Mouse (Mus musculus) lung, embryonic 16.5 days (tissue): ENCODE measurements around the gene Fntb. TPM values are rescaled to one million over a fixed set of nuclear protein-coding genes. Genes with fewer than 3 reads are reported as not detected.
A peak's percentile ranks its signal among the peaks of the same experiment; 100 is the strongest.

ENCODE experiments used
- ATAC-seq: fragments of 200-750 bp; cut with Nextera tagmentation; 2 replicates; pipeline ENCODE4 v1.8.0; 2017; ENCODE audit warnings: low read depth, mild to moderate bottlenecking, moderate library complexity
- H3K27ac ChIP-seq: fragments of 300-500 bp; sonication (generic); 2 replicates; pipeline ENCODE4 v1.5.1; 2014; ENCODE audit warnings: mild to moderate bottlenecking, control low read depth, low read length
- H3K27me3 ChIP-seq: fragments of 300-500 bp; sonication (generic); 2 replicates; pipeline ENCODE4 v1.6.1; 2014; ENCODE audit warnings: low read depth, low read length, mixed read lengths; ENCODE audit not compliant: control insufficient read depth, insufficient read depth
- H3K36me3 ChIP-seq: fragments of 300-500 bp; sonication (generic); 2 replicates; pipeline ENCODE4 v1.6.1; 2014; ENCODE audit warnings: low read length; ENCODE audit not compliant: control insufficient read depth, insufficient read depth
- H3K4me1 ChIP-seq: fragments of 300-500 bp; sonication (generic); replicated peaks from 2 replicates; pipeline ENCODE4 v1.6.1; 2014; ENCODE audit warnings: low read length, mixed read lengths; ENCODE audit not compliant: control insufficient read depth, insufficient read depth
- H3K4me2 ChIP-seq: fragments of 300-500 bp; sonication (generic); 2 replicates; pipeline ENCODE4 v1.6.1; 2014; ENCODE audit warnings: low read depth, low read length, control low read depth
- H3K4me3 ChIP-seq: fragments of 300-500 bp; sonication (generic); 2 replicates; pipeline ENCODE4 v1.5.1; 2014; ENCODE audit warnings: mild to moderate bottlenecking, low read length, control low read depth
- H3K9ac ChIP-seq: fragments of 300-500 bp; sonication (generic); 2 replicates; pipeline ENCODE4 v1.6.1; 2014; ENCODE audit warnings: low read length, control low read depth
- H3K9me3 ChIP-seq: fragments of 300-500 bp; sonication (generic); 2 replicates; pipeline ENCODE4 v1.6.1; 2016; ENCODE audit warnings: low read length; ENCODE audit not compliant: control insufficient read depth
- WGBS: fragments of 180-500 bp; shearing (Covaris S2); extraction: QIAGEN DNeasy Blood & Tissue Kit; methylation state at CpG from one replicate; pipeline ENCODE4 v1.1.7; 2014; 5-methylcytosine and 5-hydroxymethylcytosine counted together
- polyA plus RNA-seq: library from polyadenylated mRNA; unstranded; fragments of >200 nt; fragmentation: Nextera tagmentation; extraction: Ambion mirVana; gene quantifications from 2 replicates; pipeline ENCODE4 v1.2.1, GENCODE M21; 2015

Gene Fntb
- polyA plus RNA-seq, 1 experiment from 2014 or later: 39.0 TPM

DNA sequence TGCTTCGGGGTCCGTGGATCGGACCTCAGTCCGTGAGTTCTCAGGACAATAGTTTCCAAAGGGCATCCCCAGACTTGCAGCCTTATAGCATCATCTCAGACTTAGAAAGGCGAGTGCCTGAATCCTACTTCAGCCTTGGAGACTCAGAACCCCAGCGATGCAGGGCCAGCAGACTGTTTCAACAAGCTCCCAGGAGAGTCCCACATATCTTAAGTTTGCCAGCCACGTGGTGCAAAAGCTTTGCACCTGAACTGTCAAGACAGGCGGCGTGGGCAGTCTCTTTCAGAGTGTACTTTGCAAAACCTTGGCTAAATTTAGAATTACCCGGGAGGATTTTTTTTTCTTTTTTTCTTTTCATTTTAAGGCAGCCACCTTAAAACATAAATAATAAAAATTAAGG lies 42.4 kb downstream of the Fntb start:
- Histone ChIP-seq H3K27me3 (no peaks in the 10 kb centered on the region), H3K4me3 (no peak overlapping the region), H3K27ac (no peak overlapping the region), H3K4me2 (no peak overlapping the region), H3K4me1 (no peaks in the 10 kb centered on the region), H3K9ac (no peak overlapping the region), H3K9me3 (no peaks in the 10 kb centered on the region), H3K36me3 (no peaks in the 10 kb centered on the region)
- no peak for ATAC-seq
- WGBS: 71% methylated on average over 10 of the region's 10 CpGs

DNA sequence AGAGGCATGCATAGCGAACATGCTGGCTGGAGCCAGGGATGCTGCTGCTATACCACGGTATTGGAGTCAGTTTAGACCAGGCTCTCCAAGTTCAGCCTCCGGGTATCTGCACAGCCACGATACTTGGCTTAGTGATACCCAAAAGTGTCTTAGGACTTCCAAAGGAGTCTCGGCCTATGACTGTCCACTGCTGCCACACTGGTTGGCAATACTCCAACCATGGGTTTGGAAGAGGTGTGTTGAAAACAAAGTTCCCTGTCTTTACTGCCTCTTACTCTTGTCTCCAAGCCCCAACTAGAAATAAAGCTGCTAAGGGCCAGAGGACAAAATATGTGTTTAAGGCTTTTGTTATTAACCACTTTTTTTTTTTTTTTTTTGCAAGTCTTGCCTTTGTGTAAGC lies 45.1 kb downstream of the Fntb start:
- H3K27me3 ChIP-seq: no peaks in the 10 kb centered on the region
- no peak for ATAC-seq
- no peaks in the 10 kb centered on the region; the same call in 1 of the 2 replicates for H3K4me1 ChIP-seq
- no peaks in the 10 kb centered on the region for H3K36me3 ChIP-seq
- no peaks in the 10 kb centered on the region for H3K9me3 ChIP-seq
- no peak overlapping the region for H3K27ac ChIP-seq
- no peak overlapping the region for H3K9ac ChIP-seq
- no peak overlapping the region for H3K4me3 ChIP-seq
- WGBS: 72% methylated on average over 5 of the region's 5 CpGs
- H3K4me2 ChIP-seq: no peak overlapping the region

DNA sequence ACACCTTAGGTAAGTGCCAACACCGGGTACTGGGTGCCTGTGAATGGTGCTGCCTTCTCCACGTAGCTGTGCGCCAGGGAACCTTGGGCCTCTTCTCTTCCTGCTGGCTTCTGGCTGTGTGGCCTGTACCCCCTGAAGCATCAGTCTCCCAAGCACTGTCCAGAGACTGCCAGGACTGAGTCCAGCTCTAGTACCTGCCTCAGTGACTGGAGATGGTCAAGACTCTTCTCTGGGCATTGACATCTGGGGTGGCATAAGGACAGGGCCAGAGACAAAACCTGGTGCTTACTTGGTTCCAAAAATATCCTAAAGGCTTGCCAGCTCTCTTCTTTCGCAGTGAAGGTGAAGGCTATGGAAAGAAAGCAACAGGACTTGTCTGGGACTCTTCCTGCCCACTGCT lies 45.6 kb downstream of the Fntb start:
- Histone ChIP-seq H3K4me3 (no peak overlapping the region), H3K36me3 (no peaks in the 10 kb centered on the region), H3K9me3 (no peaks in the 10 kb centered on the region), H3K4me2 (no peak overlapping the region), H3K4me1 (no peaks in the 10 kb centered on the region; the same call in 1 of the 2 replicates), H3K27me3 (no peaks in the 10 kb centered on the region), H3K27ac (no peak overlapping the region), H3K9ac (no peak overlapping the region)
- 91% methylated on average over 4 of the region's 4 CpGs for WGBS
- no peak for ATAC-seq

DNA sequence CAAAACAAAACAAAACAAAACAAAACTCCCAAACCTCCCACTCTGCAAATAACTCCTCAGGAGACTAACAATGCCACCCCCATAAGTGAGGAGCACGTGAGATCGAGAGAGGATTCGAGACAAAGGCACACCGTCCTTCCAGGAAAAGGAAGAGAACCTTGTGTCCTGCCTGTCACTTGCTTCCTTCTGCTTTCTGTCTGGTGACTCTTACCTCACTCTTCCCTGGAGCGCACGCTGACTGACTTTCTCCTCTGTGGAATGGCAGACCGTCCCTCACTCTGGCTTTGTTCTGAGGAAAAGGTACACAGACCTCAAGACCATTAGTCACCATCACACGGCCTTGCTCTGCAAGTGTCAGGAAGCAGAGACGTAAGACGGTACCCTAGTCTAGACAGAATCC lies 48.2 kb downstream of the Fntb start:
- Histone ChIP-seq H3K4me1 (peaks cover 14% of the 10 kb centered on the region), H3K36me3 (no peaks in the 10 kb centered on the region), H3K4me3 (no peak overlapping the region), H3K9ac (no peak overlapping the region), H3K27me3 (no peaks in the 10 kb centered on the region), H3K9me3 (no peaks in the 10 kb centered on the region), H3K27ac (no peak overlapping the region), H3K4me2 (no peak overlapping the region)
- no peak for ATAC-seq
- 59% methylated on average over 10 of the region's 10 CpGs for WGBS

DNA sequence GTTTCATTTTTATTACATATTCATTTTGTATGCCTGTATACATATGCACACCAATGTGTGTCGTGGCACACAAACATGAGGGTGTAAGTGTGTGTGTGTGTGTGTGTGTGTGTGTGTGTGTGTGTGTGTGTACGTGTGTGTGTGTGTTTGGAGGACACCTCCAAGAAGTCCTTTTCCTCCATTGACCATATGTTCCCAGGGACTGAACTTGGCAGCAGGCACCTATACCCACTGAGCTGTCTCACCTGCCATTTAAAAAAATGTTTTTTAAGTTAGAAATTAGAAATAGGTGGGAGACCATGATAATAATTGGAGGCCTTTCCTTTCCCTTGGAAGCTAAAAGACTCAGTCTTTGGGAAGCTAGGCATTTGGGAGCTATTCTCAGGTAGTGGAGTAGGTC lies 48.7 kb downstream of the Fntb start:
- 85% methylated on average over 2 of the region's 2 CpGs for WGBS
- no peak for ATAC-seq

DNA sequence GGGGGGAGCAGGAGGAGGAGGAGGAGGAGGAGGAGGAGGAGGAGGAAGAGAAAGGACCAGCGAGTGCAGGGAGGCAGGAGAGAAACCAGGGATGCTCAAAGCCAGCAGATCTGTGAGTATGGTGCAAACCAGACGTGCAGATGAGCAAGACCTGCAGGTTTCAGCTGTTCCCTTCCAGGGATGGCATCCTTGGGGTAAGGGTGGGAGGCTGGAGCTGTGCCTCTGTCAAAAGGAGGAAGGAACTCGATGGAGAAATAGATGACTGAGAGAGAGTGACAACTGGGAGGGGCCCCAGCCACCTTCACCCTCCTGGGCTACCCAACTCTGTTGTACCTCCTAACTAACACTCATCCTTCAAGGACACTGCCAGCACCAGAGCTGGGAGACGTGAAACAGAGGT lies 51.3 kb downstream of the Fntb start:
- ATAC-seq: no peak
- 36% methylated on average over 4 of the region's 4 CpGs for WGBS
- H3K4me1 ChIP-seq: peaks cover 38% of the 10 kb centered on the region
- no peak overlapping the region for H3K4me2 ChIP-seq
- no peaks in the 10 kb centered on the region for H3K9me3 ChIP-seq
- H3K27ac ChIP-seq: no peak overlapping the region
- H3K9ac ChIP-seq: no peak overlapping the region
- no peaks in the 10 kb centered on the region for H3K27me3 ChIP-seq
- no peaks in the 10 kb centered on the region for H3K36me3 ChIP-seq
- no peak overlapping the region for H3K4me3 ChIP-seq

More for the DNA sequence above, 48.7 kb downstream of the Fntb start:
- Histone ChIP-seq H3K9ac (no peak overlapping the region), H3K27me3 (no peaks in the 10 kb centered on the region), H3K9me3 (no peaks in the 10 kb centered on the region), H3K4me1 (peaks cover 15% of the 10 kb centered on the region), H3K4me2 (no peak overlapping the region), H3K4me3 (no peak overlapping the region), H3K36me3 (no peaks in the 10 kb centered on the region), H3K27ac (no peak overlapping the region)

DNA sequence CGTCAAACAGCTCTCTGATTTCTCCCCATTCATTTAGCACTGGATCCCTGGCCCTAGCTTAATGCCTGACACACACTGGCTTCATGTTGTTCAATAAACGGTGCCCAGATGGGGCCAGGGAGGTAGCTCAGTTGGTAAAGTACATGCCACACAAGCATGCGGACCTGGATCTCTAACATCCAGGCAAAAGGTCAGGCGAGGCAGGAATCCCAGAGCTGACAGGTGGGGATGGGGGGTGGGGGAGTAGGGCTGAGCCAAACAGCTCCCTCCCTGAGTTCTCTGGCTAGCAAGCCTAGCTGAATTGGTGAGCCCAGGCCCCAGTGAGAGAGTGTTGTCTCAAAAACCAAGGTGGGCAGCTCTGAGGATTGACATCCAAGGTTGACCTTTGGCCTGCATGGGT lies 51.8 kb downstream of the Fntb start:
- no peak for ATAC-seq
- no peak overlapping the region for H3K4me2 ChIP-seq
- H3K27ac ChIP-seq: peak overlapping the region; percentile 94

DNA sequence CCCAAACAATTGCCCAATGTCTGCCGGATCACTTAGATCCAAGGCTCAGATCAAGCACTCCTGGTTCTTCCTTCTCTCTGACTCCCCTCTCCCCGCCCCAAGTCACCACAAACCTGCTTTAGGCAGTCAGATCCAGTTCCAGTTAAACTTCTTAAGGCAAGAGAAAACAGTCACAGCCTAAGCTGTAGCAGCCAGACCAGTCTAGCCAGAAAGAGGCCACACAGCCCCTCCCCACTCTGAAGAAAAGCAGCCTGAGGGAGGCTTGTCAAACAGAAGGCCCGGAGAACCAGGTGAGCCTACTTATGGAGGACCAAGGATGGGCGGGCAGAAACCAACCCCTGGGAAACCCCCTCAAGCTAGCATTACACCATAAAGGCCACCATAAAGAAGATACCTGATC lies 52.7 kb downstream of the Fntb start:
- peak; percentile 78 for ATAC-seq
- 0 out of 2 replicates have a peak overlapping the region, but pooled peaks have one; percentile 16 for H3K4me2 ChIP-seq
- H3K4me3 ChIP-seq: no peak overlapping the region
- peak overlapping the region; percentile 2; the same call in 1 of the 2 replicates for H3K9ac ChIP-seq
- H3K4me1 ChIP-seq: peaks cover 44% of the 10 kb centered on the region
- peak overlapping the region; percentile 94 for H3K27ac ChIP-seq
- H3K27me3 ChIP-seq: no peaks in the 10 kb centered on the region; the same call in 1 of the 2 replicates
- no peaks in the 10 kb centered on the region for H3K9me3 ChIP-seq
- no peaks in the 10 kb centered on the region for H3K36me3 ChIP-seq
- WGBS: 38% methylated on average over 4 of the region's 4 CpGs

More for the DNA sequence above, 51.8 kb downstream of the Fntb start:
- H3K9ac ChIP-seq: no peak overlapping the region
- H3K9me3 ChIP-seq: no peaks in the 10 kb centered on the region
- no peak overlapping the region for H3K4me3 ChIP-seq
- H3K4me1 ChIP-seq: peaks cover 41% of the 10 kb centered on the region
- no peaks in the 10 kb centered on the region; the same call in 1 of the 2 replicates for H3K27me3 ChIP-seq
- no peaks in the 10 kb centered on the region for H3K36me3 ChIP-seq
- WGBS: 44% methylated on average over 4 of the region's 4 CpGs

DNA sequence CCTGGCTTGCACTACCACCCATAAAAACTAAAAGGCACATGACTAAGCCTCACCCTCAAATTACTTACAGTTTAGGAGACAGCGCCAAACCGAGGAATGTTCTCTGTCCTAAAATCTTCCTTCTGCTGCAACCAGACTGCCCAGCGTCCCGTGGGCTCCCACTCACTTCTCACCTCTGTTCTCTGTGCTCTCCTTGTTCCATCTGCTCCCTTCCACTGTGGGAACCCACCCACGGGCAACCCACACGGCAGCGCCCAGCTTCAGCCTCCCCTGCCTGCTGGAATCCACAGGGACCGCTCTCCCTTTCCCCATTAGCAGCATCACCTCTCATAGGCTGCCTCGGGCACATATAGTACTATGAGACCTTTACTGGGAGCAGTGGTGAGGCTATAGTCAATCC lies 53.5 kb downstream of the Fntb start:
- ATAC-seq: no peak
- Histone ChIP-seq H3K36me3 (no peaks in the 10 kb centered on the region), H3K9ac (no peak overlapping the region), H3K4me1 (peaks cover 44% of the 10 kb centered on the region), H3K4me2 (no peak overlapping the region), H3K9me3 (no peaks in the 10 kb centered on the region), H3K4me3 (no peak overlapping the region), H3K27me3 (no peaks in the 10 kb centered on the region; the same call in 1 of the 2 replicates), H3K27ac (peak overlapping the region; percentile 88)
- WGBS: 81% methylated on average over 9 of the region's 9 CpGs

DNA sequence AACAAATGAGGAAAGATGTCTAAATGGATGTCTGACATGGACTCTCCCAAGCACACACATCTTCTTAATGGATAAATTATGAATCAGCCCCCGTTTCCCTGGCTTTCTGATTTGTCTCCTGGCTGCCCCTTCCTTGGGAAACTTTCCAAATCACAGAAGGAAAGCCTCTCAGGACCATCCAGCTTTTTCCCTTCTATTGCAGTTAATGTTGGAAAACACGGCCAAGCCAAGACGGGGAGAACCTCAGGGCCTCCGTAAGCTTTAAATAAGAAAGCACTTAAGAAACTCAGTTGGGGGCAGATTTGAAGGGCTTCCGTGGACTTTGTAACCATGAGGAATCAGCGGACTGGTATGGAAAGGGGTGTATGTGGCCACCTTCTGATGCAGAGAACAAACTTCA lies 54.4 kb downstream of the Fntb start:
- H3K4me1 ChIP-seq: peaks cover 50% of the 10 kb centered on the region
- H3K36me3 ChIP-seq: no peaks in the 10 kb centered on the region
- H3K27me3 ChIP-seq: no peaks in the 10 kb centered on the region; the same call in 1 of the 2 replicates
- H3K9ac ChIP-seq: no peak overlapping the region
- H3K9me3 ChIP-seq: no peaks in the 10 kb centered on the region
- H3K4me2 ChIP-seq: peak overlapping the region; percentile 96; the same call in 1 of the 2 replicates
- peak overlapping the region; percentile 80 for H3K27ac ChIP-seq
- H3K4me3 ChIP-seq: no peak overlapping the region
- 33% methylated on average over 6 of the region's 6 CpGs for WGBS
- 0 out of 2 replicates have a peak, but pooled peaks have one; percentile 3 for ATAC-seq
